Mouse (Mus musculus): ENCODE data around the gene Cavin2. TPM values are rescaled to one million over a fixed set of nuclear protein-coding genes. Genes with fewer than 3 reads are reported as not detected.

Cavin2 gene
- polyA plus RNA-seq, 1 experiment from 2014 or later: 216 TPM

DNA sequence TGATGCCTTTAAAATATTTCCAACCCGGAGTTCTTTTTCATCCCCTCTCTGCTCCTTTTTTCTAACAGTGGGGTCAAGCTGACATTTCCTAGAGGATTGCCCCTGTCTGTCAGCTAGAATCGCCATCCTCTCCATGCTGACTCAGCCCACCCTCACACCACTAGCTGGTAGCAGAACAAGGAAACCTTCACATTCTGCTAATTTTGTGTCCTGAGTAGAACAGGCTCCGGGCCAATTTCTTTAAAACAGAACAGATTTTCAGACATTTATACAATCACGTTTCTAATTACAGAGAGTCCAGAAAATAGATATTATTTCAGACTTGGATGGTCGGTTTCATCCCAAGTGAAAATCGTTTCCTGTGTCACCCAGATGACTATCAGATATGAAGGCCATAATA lies 34.6 kb downstream of the Cavin2 start:
- H3K9me3 ChIP-seq (ENCODE audit: control insufficient read depth, low read length): no peaks in the 10 kb centered on the region
- no peak for ATAC-seq (ENCODE audit: insufficient number of reproducible peaks, insufficient read depth, low FRiP score, low read depth)
- WGBS: 69% methylated on average over 6 of the region's 6 CpGs
- H3K27me3 ChIP-seq (ENCODE audit: control insufficient read depth, insufficient read depth, low read length): no peaks in the 10 kb centered on the region
- H3K36me3 ChIP-seq (ENCODE audit: control insufficient read depth, insufficient read depth, low read length): no peaks in the 10 kb centered on the region
- H3K9ac ChIP-seq (ENCODE audit: low read length): no peak overlapping the region
- H3K27ac ChIP-seq (replicated peaks in 1 of 2; ENCODE audit: control insufficient read depth in 1 of 2, insufficient read depth in 1 of 2, low read depth in 2 of 2, low read length in 2 of 2): no peak overlapping the region
- H3K4me2 ChIP-seq (ENCODE audit: low read length): no peak overlapping the region
- H3K4me3 ChIP-seq (ENCODE audit: control insufficient read depth in 1 of 2, insufficient read depth in 1 of 2, low read depth in 1 of 2, low read length in 2 of 2): no peak overlapping the region
- H3K4me1 ChIP-seq (ENCODE audit: control insufficient read depth in 2 of 2, insufficient read depth in 2 of 2, low read length in 2 of 2): peaks cover 0 to 5% of the 10 kb centered on the region in 2 experiments; a peak in 2 of 4 replicates

DNA sequence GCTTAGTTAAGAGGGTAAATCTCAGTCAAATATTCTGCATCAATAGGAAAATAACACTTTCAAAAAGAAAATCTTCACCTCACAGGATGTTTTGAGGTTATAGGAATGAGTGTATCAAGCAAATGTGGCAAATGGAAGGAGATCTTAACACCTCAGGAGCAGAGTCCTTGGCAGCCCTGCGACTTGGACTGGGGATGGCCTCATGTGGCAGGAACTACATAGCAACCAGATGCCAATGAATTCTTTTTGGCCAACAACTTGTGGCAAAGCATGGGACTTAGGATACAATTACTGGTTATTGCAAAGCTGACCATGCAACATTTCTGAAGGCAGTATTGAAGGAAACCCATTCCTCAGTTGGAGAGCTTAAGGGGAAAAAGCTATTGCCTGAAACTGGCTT lies 39.6 kb downstream of the Cavin2 start:
- WGBS: 78% methylated on average over 1 of the region's 1 CpGs
- Histone ChIP-seq H3K9ac (ENCODE audit: low read length) (no peak overlapping the region), H3K36me3 (ENCODE audit: control insufficient read depth, insufficient read depth, low read length) (no peaks in the 10 kb centered on the region), H3K27me3 (ENCODE audit: control insufficient read depth, insufficient read depth, low read length) (no peaks in the 10 kb centered on the region), H3K4me3 (ENCODE audit: control insufficient read depth in 1 of 2, insufficient read depth in 1 of 2, low read depth in 1 of 2, low read length in 2 of 2) (no peak overlapping the region), H3K4me2 (ENCODE audit: low read length) (no peak overlapping the region), H3K4me1 (ENCODE audit: control insufficient read depth in 2 of 2, insufficient read depth in 2 of 2, low read length in 2 of 2) (peaks cover 5 to 8% of the 10 kb centered on the region in 2 experiments; a peak in 2 of 4 replicates), H3K27ac (replicated peaks in 1 of 2; ENCODE audit: control insufficient read depth in 1 of 2, insufficient read depth in 1 of 2, low read depth in 2 of 2, low read length in 2 of 2) (no peak overlapping the region), H3K9me3 (ENCODE audit: control insufficient read depth, low read length) (no peaks in the 10 kb centered on the region)
- ATAC-seq (ENCODE audit: insufficient number of reproducible peaks, insufficient read depth, low FRiP score, low read depth): no peak

DNA sequence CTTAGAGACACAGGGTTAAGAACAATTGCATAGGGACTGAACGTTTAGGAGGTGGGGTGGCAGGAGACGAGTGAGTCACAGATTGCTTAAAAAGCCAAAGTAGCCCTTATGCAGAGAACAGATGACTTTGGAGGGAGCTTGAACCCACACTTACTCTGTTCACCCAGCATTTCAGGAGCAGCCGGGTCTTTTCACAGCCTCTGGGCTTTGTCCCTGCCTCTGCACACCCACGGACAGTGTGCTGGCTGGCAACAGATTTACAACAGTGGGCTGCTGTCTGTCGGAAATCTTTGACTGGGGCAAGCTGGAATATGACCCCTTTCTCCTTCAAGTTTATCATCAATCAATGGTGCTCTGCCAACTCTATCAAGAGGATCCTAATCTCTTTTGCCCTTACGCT lies 44.1 kb downstream of the Cavin2 start:
- Histone ChIP-seq H3K9me3 (ENCODE audit: control insufficient read depth, low read length) (no peaks in the 10 kb centered on the region), H3K4me2 (ENCODE audit: low read length) (peak overlapping the region; percentile 78), H3K27ac (replicated peaks in 1 of 2; ENCODE audit: control insufficient read depth in 1 of 2, insufficient read depth in 1 of 2, low read depth in 2 of 2, low read length in 2 of 2) (no peak overlapping the region), H3K9ac (ENCODE audit: low read length) (peak overlapping the region; percentile 70), H3K4me3 (ENCODE audit: control insufficient read depth in 1 of 2, insufficient read depth in 1 of 2, low read depth in 1 of 2, low read length in 2 of 2) (peak overlapping the region; percentile 45 to 57; a peak in 3 of 4 replicates), H3K27me3 (ENCODE audit: control insufficient read depth, insufficient read depth, low read length) (no peaks in the 10 kb centered on the region), H3K4me1 (ENCODE audit: control insufficient read depth in 2 of 2, insufficient read depth in 2 of 2, low read length in 2 of 2) (peaks cover 7 to 12% of the 10 kb centered on the region in 2 experiments; a peak in 2 of 4 replicates), H3K36me3 (ENCODE audit: control insufficient read depth, insufficient read depth, low read length) (no peaks in the 10 kb centered on the region)
- WGBS: 19% methylated on average over 6 of the region's 6 CpGs
- no peak for ATAC-seq (ENCODE audit: insufficient number of reproducible peaks, insufficient read depth, low FRiP score, low read depth)

DNA sequence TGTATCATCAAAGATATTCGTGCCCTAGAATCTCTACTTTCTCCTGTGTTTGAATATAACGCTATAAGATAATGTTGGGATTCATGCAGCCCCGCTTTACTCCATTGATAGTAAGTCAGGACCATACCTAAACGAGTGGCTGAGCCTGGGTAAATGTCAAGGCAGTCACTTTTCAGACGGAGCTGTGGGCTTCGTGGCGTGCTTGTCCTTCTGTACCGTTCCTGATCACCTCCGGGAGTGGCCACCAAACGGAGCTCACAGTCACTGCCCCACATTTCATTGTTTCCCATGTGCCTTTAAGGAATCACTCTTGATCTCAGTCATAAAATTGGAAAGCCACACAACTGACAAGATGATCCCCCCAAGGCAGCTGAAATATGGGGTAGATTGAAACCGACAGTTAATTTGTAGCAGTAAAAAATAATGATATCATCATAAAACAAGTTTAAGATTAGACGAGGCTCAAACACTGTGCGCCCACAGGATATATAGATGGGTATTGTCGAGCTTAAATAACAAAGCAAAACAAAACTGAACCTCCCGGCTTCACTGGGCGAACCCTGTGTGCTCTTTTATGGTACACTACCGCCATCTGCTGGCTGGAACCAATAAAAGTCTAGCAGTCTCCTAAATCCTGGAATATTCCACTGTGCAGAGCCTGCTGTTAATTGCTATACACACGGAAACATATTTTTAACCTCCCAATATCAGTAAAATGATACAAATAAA lies 44.8 kb downstream of the Cavin2 start:
- Histone ChIP-seq H3K4me2 (ENCODE audit: low read length) (peak overlapping the region; percentile 78), H3K4me3 (ENCODE audit: control insufficient read depth in 1 of 2, insufficient read depth in 1 of 2, low read depth in 1 of 2, low read length in 2 of 2) (peak overlapping the region; percentile 45 to 57), H3K27ac (replicated peaks in 1 of 2; ENCODE audit: control insufficient read depth in 1 of 2, insufficient read depth in 1 of 2, low read depth in 2 of 2, low read length in 2 of 2) (peak overlapping the region; percentile 64 to 75), H3K36me3 (ENCODE audit: control insufficient read depth, insufficient read depth, low read length) (no peaks in the 10 kb centered on the region), H3K4me1 (ENCODE audit: control insufficient read depth in 2 of 2, insufficient read depth in 2 of 2, low read length in 2 of 2) (peaks cover 7 to 12% of the 10 kb centered on the region in 2 experiments; a peak in 2 of 4 replicates), H3K27me3 (ENCODE audit: control insufficient read depth, insufficient read depth, low read length) (no peaks in the 10 kb centered on the region), H3K9ac (ENCODE audit: low read length) (peak overlapping the region; percentile 70), H3K9me3 (ENCODE audit: control insufficient read depth, low read length) (no peaks in the 10 kb centered on the region)
- peak; percentile 77; the same call in 1 of the 2 replicates for ATAC-seq (ENCODE audit: insufficient number of reproducible peaks, insufficient read depth, low FRiP score, low read depth)
- 7% methylated on average over 18 of the region's 18 CpGs for WGBS

DNA sequence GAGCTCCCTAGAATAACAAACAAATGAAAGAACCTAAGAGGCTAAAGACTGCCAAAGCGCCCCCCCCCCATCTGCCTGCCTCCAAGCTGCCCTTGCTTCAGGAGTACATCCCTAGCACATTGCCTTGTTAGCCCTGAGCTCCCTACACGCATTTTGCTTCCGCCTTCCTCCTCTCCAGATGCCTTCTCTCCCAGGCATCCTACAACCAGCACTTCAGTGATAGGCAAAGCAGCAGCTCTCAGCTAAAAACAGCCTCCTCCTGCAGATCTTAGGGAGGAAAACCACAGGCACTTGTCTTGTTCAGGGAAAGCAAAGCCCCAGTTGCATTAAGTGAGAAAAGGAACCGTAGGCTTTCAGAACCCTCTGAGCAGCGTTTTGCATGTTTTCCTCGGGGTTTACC lies 45.4 kb downstream of the Cavin2 start:
- H3K4me2 ChIP-seq (ENCODE audit: low read length): peak overlapping the region; percentile 78
- peak overlapping the region; percentile 70; the same call in 1 of the 2 replicates for H3K9ac ChIP-seq (ENCODE audit: low read length)
- peaks cover 7 to 12% of the 10 kb centered on the region in 2 experiments; a peak in 2 of 4 replicates for H3K4me1 ChIP-seq (ENCODE audit: control insufficient read depth in 2 of 2, insufficient read depth in 2 of 2, low read length in 2 of 2)
- no peaks in the 10 kb centered on the region for H3K9me3 ChIP-seq (ENCODE audit: control insufficient read depth, low read length)
- 15% methylated on average over 6 of the region's 6 CpGs for WGBS
- ATAC-seq (ENCODE audit: insufficient number of reproducible peaks, insufficient read depth, low FRiP score, low read depth): no peak
- H3K27ac ChIP-seq (replicated peaks in 1 of 2; ENCODE audit: control insufficient read depth in 1 of 2, insufficient read depth in 1 of 2, low read depth in 2 of 2, low read length in 2 of 2): 0 out of 4 replicates have a peak overlapping the region, but pooled peaks of 1 of the 2 experiments have one; percentile 20
- H3K36me3 ChIP-seq (ENCODE audit: control insufficient read depth, insufficient read depth, low read length): no peaks in the 10 kb centered on the region
- no peaks in the 10 kb centered on the region for H3K27me3 ChIP-seq (ENCODE audit: control insufficient read depth, insufficient read depth, low read length)
- peak overlapping the region in 1 of 2 experiments; percentile 45; a peak in 1 of 4 replicates for H3K4me3 ChIP-seq (ENCODE audit: control insufficient read depth in 1 of 2, insufficient read depth in 1 of 2, low read depth in 1 of 2, low read length in 2 of 2)

DNA sequence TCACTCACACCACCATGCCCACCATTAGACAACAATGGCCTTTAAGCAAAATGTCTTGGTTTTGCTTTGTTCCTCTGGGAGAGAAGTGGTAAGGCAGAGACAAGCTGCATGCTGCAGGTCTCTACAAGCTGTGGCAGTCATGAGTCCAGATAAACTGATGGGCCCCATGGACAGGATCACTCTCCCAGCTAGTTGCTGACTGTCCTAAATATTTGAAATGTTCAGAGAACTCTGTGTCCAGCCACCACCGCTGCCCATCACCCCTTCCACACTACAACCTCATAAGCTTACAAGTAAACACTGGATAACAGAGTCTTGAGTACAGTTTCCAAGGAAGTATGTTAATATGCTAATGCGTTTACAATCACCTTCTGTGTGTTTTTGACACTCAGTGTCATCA lies 46.2 kb downstream of the Cavin2 start:
- ATAC-seq (ENCODE audit: insufficient number of reproducible peaks, insufficient read depth, low FRiP score, low read depth): no peak
- WGBS: 81% methylated on average over 2 of the region's 2 CpGs

DNA sequence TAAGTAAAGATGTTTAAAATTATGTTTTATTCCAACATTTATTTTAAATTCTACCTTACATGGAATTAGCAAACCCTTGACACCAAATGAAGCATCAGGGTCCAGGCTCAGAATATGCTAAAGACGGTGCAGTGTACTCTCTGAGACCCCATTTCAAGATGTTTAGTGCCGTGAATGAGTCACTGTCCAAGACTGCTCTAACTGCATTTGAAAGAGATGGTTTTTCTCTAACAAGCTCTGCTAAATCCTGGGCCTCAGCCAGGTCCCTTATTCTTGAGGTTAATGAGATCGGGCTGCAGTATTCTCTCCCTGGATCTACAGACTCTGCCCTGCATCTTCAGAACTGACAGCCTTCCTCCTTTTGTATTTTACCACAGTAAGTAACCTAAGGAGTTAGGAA lies 55.2 kb downstream of the Cavin2 start:
- Histone ChIP-seq H3K27me3 (ENCODE audit: control insufficient read depth, insufficient read depth, low read length) (no peaks in the 10 kb centered on the region), H3K9ac (ENCODE audit: low read length) (no peak overlapping the region), H3K4me2 (ENCODE audit: low read length) (no peak overlapping the region), H3K4me3 (ENCODE audit: control insufficient read depth in 1 of 2, insufficient read depth in 1 of 2, low read depth in 1 of 2, low read length in 2 of 2) (no peak overlapping the region), H3K9me3 (ENCODE audit: control insufficient read depth, low read length) (no peaks in the 10 kb centered on the region), H3K4me1 (ENCODE audit: control insufficient read depth in 2 of 2, insufficient read depth in 2 of 2, low read length in 2 of 2) (no peaks in the 10 kb centered on the region), H3K27ac (replicated peaks in 1 of 2; ENCODE audit: control insufficient read depth in 1 of 2, insufficient read depth in 1 of 2, low read depth in 2 of 2, low read length in 2 of 2) (no peak overlapping the region), H3K36me3 (ENCODE audit: control insufficient read depth, insufficient read depth, low read length) (no peaks in the 10 kb centered on the region)
- no peak for ATAC-seq (ENCODE audit: insufficient number of reproducible peaks, insufficient read depth, low FRiP score, low read depth)
- 63% methylated on average over 3 of the region's 3 CpGs for WGBS

More for the DNA sequence above, 46.2 kb downstream of the Cavin2 start:
- Histone ChIP-seq H3K4me2 (ENCODE audit: low read length) (no peak overlapping the region), H3K9me3 (ENCODE audit: control insufficient read depth, low read length) (no peaks in the 10 kb centered on the region), H3K27me3 (ENCODE audit: control insufficient read depth, insufficient read depth, low read length) (no peaks in the 10 kb centered on the region), H3K36me3 (ENCODE audit: control insufficient read depth, insufficient read depth, low read length) (no peaks in the 10 kb centered on the region), H3K27ac (replicated peaks in 1 of 2; ENCODE audit: control insufficient read depth in 1 of 2, insufficient read depth in 1 of 2, low read depth in 2 of 2, low read length in 2 of 2) (no peak overlapping the region), H3K4me1 (ENCODE audit: control insufficient read depth in 2 of 2, insufficient read depth in 2 of 2, low read length in 2 of 2) (peaks cover 7 to 12% of the 10 kb centered on the region in 2 experiments; a peak in 2 of 4 replicates), H3K4me3 (ENCODE audit: control insufficient read depth in 1 of 2, insufficient read depth in 1 of 2, low read depth in 1 of 2, low read length in 2 of 2) (no peak overlapping the region), H3K9ac (ENCODE audit: low read length) (no peak overlapping the region)
